8 mouse cellular contexts compared by ENCODE assay signal in the genomic region with DNA sequence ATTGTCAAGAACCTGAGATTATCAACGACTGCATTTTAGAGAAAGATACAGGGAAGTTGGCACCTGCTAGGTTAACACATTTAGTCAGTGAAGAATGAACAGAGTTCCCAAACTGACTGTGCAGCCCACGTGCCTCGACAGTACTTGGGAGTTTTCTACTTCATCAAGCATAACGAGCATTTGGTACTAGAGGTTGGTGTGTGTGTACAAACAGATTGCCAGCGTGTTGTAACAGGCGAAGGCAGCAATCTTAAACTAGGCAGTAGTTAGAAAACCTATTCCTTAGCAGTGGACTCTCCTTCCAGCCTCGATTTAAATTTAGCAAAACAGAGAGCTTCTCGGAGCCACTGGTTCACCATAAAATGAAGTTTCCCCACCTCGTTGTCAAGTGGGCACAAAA. TPM values are rescaled to one million over a fixed set of nuclear protein-coding genes. Genes with fewer than 3 reads are reported as not detected.
A peak's percentile ranks its signal among the peaks of the same experiment; 100 is the strongest.
DNase-seq lines count a peak whose midpoint lies in the region; ATAC-seq and TF ChIP-seq lines count a peak whose summit lies in the region.

No protein-coding gene starts in this region.

- H3K36me3 ChIP-seq in heart, adult 2 months (ENCODE audit: control insufficient read depth, insufficient read depth, low read length): peaks cover 9% of the 10 kb centered on the region
- H3K36me3 ChIP-seq in C2C12 (ENCODE audit: control insufficient read depth, insufficient read depth): no peaks in the 10 kb centered on the region
- no peaks in the 10 kb centered on the region for H3K36me3 ChIP-seq in intestine, postnatal 0 days (ENCODE audit: control insufficient read depth, insufficient read depth)
- H3K36me3 ChIP-seq in liver, embryonic 16.5 days (ENCODE audit: control insufficient read depth, insufficient read depth): no peaks in the 10 kb centered on the region

- H3K79me3 ChIP-seq in C2C12 (ENCODE audit: low read depth): no peaks in the 10 kb centered on the region

- peaks cover 5% of the 10 kb centered on the region for H3K4me1 ChIP-seq in heart, adult 2 months (ENCODE audit: control insufficient read depth, insufficient read depth, low read length)
- H3K4me1 ChIP-seq in intestine, postnatal 0 days (replicated peaks; ENCODE audit: control insufficient read depth, insufficient read depth, low read length): peaks cover 3% of the 10 kb centered on the region; the same call in 1 of the 2 replicates
- peaks cover 14% of the 10 kb centered on the region for H3K4me1 ChIP-seq in liver, embryonic 16.5 days (ENCODE audit: control insufficient read depth, low read depth, low read length)

- WGBS in heart, adult 2 months: 30% methylated on average over 9 of the region's 9 CpGs
- WGBS in intestine, postnatal 0 days: 41% methylated on average over 9 of the region's 9 CpGs
- WGBS in liver, embryonic 16.5 days (ENCODE audit: insufficient replicate concordance): 35% methylated on average over 9 of the region's 9 CpGs

- intact Hi-C loops in heart, adult 2 months (cut with DNase I): no loop called here
- intact Hi-C loops in heart, postnatal 10 days (cut with DNase I): no loop called here

- no peak for ATAC-seq in intestine, postnatal 0 days
- no peak for ATAC-seq in liver, embryonic 16.5 days (ENCODE audit: low read depth)

- peak overlapping the region; percentile 87 for H3K4me2 ChIP-seq in intestine, postnatal 0 days (replicated peaks; ENCODE audit: low read depth)
- H3K4me2 ChIP-seq in liver, embryonic 16.5 days (ENCODE audit: low read depth, low read length): peak overlapping the region; percentile 80

- H3ac ChIP-seq in C2C12 (ENCODE audit: control insufficient read depth, insufficient read length, low read depth): no peak overlapping the region

- H3K9me3 ChIP-seq in intestine, postnatal 0 days (ENCODE audit: control insufficient read depth): no peaks in the 10 kb centered on the region
- no peaks in the 10 kb centered on the region for H3K9me3 ChIP-seq in liver, embryonic 16.5 days (replicated peaks; ENCODE audit: control insufficient read depth, low read length)

- H3K27ac ChIP-seq in heart, adult 2 months: peak overlapping the region; percentile 96
- peak overlapping the region; percentile 92; the same call in 1 of the 2 replicates for H3K27ac ChIP-seq in intestine, postnatal 0 days (ENCODE audit: low read depth, low read length)
- peak overlapping the region; percentile 96 for H3K27ac ChIP-seq in liver, embryonic 16.5 days (ENCODE audit: low read length)

- TF ChIP-seq EP300 in heart, adult 2 months (IDR thresholded peaks at IDR 0.05; ENCODE audit: insufficient read depth, low read depth, low read length): no peak

- no peak for TF ChIP-seq CTCF in heart, adult 2 months (IDR thresholded peaks at IDR 0.05)
- TF ChIP-seq CTCF in C2C12 (IDR thresholded peaks at IDR 0.05; ENCODE audit: control insufficient read depth, insufficient read depth, insufficient read length): no peak
- no peak for TF ChIP-seq CTCF in intestine, postnatal 0 days (IDR thresholded peaks at IDR 0.05; ENCODE audit: low read depth)

- DNase-seq in heart, adult 2 months: no peak
- DNase-seq in heart, postnatal 10 days: no peak
- DNase-seq in embryo, embryonic 11.5 days (ENCODE audit: low read depth, low spot score): peak; percentile 3
- DNase-seq in telencephalon, adult 2 months (ENCODE audit: low read depth, low spot score): peak; percentile 8
- DNase-seq in urinary bladder, postnatal 25 days (ENCODE audit: low spot score): no peak

- H3K9ac ChIP-seq in heart, adult 2 months (ENCODE audit: low read depth, low read length): peak overlapping the region; percentile 78
- H3K9ac ChIP-seq in intestine, postnatal 0 days (ENCODE audit: low read depth, low read length): peak overlapping the region; percentile 73
- H3K9ac ChIP-seq in liver, embryonic 16.5 days (ENCODE audit: low read depth, low read length): peak overlapping the region; percentile 90

- TF ChIP-seq POLR2A in heart, adult 2 months (IDR thresholded peaks at IDR 0.05; ENCODE audit: insufficient read depth, low read depth, low read length): no peak

- H3K27me3 ChIP-seq in heart, adult 2 months (ENCODE audit: control insufficient read depth, insufficient read depth, low read length): no peaks in the 10 kb centered on the region
- H3K27me3 ChIP-seq in C2C12 (ENCODE audit: control insufficient read depth, insufficient read depth, insufficient read length): no peaks in the 10 kb centered on the region
- H3K27me3 ChIP-seq in intestine, postnatal 0 days (replicated peaks; ENCODE audit: control insufficient read depth, insufficient read depth, low read length): no peaks in the 10 kb centered on the region
- no peaks in the 10 kb centered on the region for H3K27me3 ChIP-seq in liver, embryonic 16.5 days (ENCODE audit: control insufficient read depth, insufficient read depth, low read depth, low read length)

- H3K4me3 ChIP-seq in heart, adult 2 months: peak overlapping the region; percentile 65
- peak overlapping the region; percentile 50 for H3K4me3 ChIP-seq in C2C12 (ENCODE audit: insufficient read depth, poor library complexity, severe bottlenecking)
- H3K4me3 ChIP-seq in intestine, postnatal 0 days (ENCODE audit: low read depth, low read length): peak overlapping the region; percentile 68
- peak overlapping the region; percentile 87 for H3K4me3 ChIP-seq in liver, embryonic 16.5 days (ENCODE audit: low read depth, low read length)

- H3K79me2 ChIP-seq in heart, adult 2 months (replicated peaks; ENCODE audit: control insufficient read depth, insufficient read depth, low read length): no peaks in the 10 kb centered on the region
- H3K79me2 ChIP-seq in C2C12 (ENCODE audit: control insufficient read depth, insufficient read depth): no peaks in the 10 kb centered on the region

TF ChIP-seq in C2C12, 6 proteins besides CTCF, POLR2A, EP300 and RAD21:
- TF ChIP-seq MAX (IDR thresholded peaks at IDR 0.05) (no peak), MYOD1 (IDR thresholded peaks at IDR 0.05; ENCODE audit: control insufficient read depth, insufficient read length, low read depth) (no peak), USF1 (IDR thresholded peaks at IDR 0.05; ENCODE audit: low read depth) (no peak), FOSL1 (IDR thresholded peaks at IDR 0.05; ENCODE audit: insufficient read depth, low read length, poor library complexity, severe bottlenecking) (no peak), CEBPB (IDR thresholded peaks at IDR 0.05; ENCODE audit: low read depth) (no peak), MYOG (IDR thresholded peaks at IDR 0.05; ENCODE audit: control insufficient read depth, extremely low read depth, insufficient read length) (no peak)

RNA-seq across cellular contexts. Expression of a gene that starts 38.7 kb away (rescaled TPM):
- 1,000 to 10,000 TPM in 1 of 2 experiments, 100 to 1,000 TPM in 1; 958 to 1,084 TPM for total RNA-seq in heart, adult 2 months (2021)
- 174 and 435 TPM in 2 replicates for polyA plus RNA-seq in heart, adult 2 months (2012; rRNA removed)
- 1,000 to 10,000 TPM; 1,033 to 1,045 TPM for total RNA-seq in heart, postnatal 10 days (2021)
- 386 TPM for polyA plus RNA-seq in C2C12 (2012; fragmentation: generic; extraction: Trizol)
- polyA plus RNA-seq in intestine, postnatal 0 days (2015; fragmentation: Nextera tagmentation; extraction: Ambion mirVana): 326 and 352 TPM in 2 replicates
- polyA plus RNA-seq in liver, embryonic 16.5 days (2015; fragmentation: Nextera tagmentation; extraction: Ambion mirVana): 332 and 350 TPM in 2 replicates

Comparison
In these comparisons a context has a peak if more than half of its experiments do, and no peak if none do; other contexts are left out.
1. DNase-seq: peak in embryo, embryonic 11.5 days (single experiment) and telencephalon, adult 2 months (single experiment); none in heart, adult 2 months (0 of 2), heart, postnatal 10 days (0 of 2) and urinary bladder, postnatal 25 days (single experiment).
2. Peak in every context shown above with its lines, with median percentiles within 50 percentile points of each other: H3K27ac ChIP-seq, H3K4me3 ChIP-seq and H3K9ac ChIP-seq.